Mouse (Mus musculus) kidney, postnatal 0 days (tissue): Measurements from ENCODE around the gene Hoxd8. TPM values are rescaled to one million over a fixed set of nuclear protein-coding genes. Genes with fewer than 3 reads are reported as not detected.

Experiments used
- ATAC-seq: fragments of 200-750 bp; cut with Nextera tagmentation; replicated peaks from 2 replicates; pipeline ENCODE4 v1.8.0; 2017; ENCODE audit warnings: low read depth, moderate number of reproducible peaks, moderate TSS enrichment, moderate library complexity; ENCODE audit not compliant: low FRiP score
- DNase-seq: peaks from one replicate; pipeline ENCODE4 v3.0.0-alpha.2; 2016; ENCODE audit warnings: low spot score
- H3K27ac ChIP-seq: fragments of 300-500 bp; sonication (generic); 2 replicates; pipeline ENCODE4 v1.5.1; 2014; ENCODE audit warnings: mild to moderate bottlenecking
- H3K27me3 ChIP-seq: fragments of 300-500 bp; sonication (generic); 2 replicates; pipeline ENCODE4 v1.6.1; 2014; ENCODE audit warnings: low read length, mixed read lengths; ENCODE audit not compliant: insufficient read depth
- H3K36me3 ChIP-seq: fragments of 300-500 bp; sonication (generic); 2 replicates; pipeline ENCODE4 v1.6.1; 2014; ENCODE audit warnings: low read length, mixed read lengths; ENCODE audit not compliant: insufficient read depth
- H3K4me1 ChIP-seq: fragments of 300-500 bp; sonication (generic); replicated peaks from 2 replicates; pipeline ENCODE4 v1.6.1; 2014; ENCODE audit warnings: antibody characterized with exemption, low read length, mixed read lengths; ENCODE audit not compliant: insufficient read depth
- H3K4me2 ChIP-seq: fragments of 300-500 bp; sonication (generic); 2 replicates; pipeline ENCODE4 v1.6.1; 2014; ENCODE audit warnings: mild to moderate bottlenecking, low read length, moderate library complexity, mixed read lengths
- H3K4me3 ChIP-seq: fragments of 300-500 bp; sonication (generic); replicated peaks from 2 replicates; pipeline ENCODE4 v1.5.1; 2014; ENCODE audit warnings: low read depth, low read length
- H3K9ac ChIP-seq: fragments of 300-500 bp; sonication (generic); 2 replicates; pipeline ENCODE4 v1.6.1; 2014; ENCODE audit warnings: low read depth, low read length
- H3K9me3 ChIP-seq: fragments of 300-500 bp; sonication (generic); replicated peaks from 2 replicates; pipeline ENCODE4 v1.6.1; 2016; ENCODE audit warnings: low read length, inconsistent platforms, mixed read lengths
- CTCF ChIP-seq: IDR thresholded peaks from 2 replicates; pipeline ENCODE4 v1.5.1; 2016; ENCODE audit warnings: antibody characterized with exemption, low read depth, mild to moderate bottlenecking, moderate library complexity
- WGBS: fragments of 180-500 bp; shearing (Covaris S2); extraction: QIAGEN DNeasy Blood & Tissue Kit; methylation state at CpG from one replicate; pipeline ENCODE4 v1.1.7; 2014; 5-methylcytosine and 5-hydroxymethylcytosine counted together
- polyA plus RNA-seq: library from polyadenylated mRNA; unstranded; fragments of >200 nt; fragmentation: Nextera tagmentation; extraction: Ambion mirVana; gene quantifications from 2 replicates; pipeline ENCODE4 v1.2.1, GENCODE M21; 2015

Hoxd8 gene
- polyA plus RNA-seq, 1 experiment from 2014 or later, result 76.7 TPM

DNA sequence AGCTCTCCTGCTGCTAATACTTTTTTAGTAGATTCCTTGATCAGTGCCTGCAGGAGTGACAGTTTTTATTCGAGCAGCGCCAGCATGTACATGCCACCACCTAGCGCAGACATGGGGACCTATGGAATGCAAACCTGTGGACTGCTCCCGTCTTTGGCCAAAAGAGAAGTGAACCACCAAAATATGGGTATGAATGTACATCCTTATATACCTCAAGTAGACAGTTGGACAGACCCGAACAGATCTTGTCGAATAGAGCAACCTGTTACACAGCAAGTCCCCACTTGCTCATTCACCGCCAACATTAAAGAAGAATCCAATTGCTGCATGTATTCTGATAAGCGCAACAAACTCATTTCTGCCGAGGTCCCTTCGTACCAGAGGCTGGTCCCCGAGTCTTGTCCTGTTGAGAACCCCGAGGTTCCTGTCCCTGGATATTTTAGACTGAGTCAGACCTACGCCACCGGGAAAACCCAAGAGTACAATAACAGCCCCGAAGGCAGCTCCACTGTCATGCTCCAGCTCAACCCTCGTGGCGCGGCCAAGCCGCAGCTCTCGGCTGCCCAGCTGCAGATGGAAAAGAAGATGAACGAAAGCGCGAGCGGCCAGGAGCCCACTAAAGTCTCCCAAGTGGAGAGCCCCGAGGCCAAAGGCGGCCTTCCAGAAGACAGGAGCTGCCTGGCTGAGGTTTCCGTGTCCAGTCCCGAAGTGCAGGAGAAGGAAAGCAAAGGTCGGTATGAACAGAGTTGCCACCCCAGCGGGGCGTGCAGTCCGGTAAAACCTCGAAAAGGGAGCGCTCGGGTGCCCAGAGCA, 12.2 kb upstream of the Hoxd8 start:
- WGBS, result 6% methylated on average over 35 of the region's 35 CpGs
- Histone ChIP-seq H3K27ac (peak overlapping the region; percentile 97), H3K36me3 (0 out of 2 replicates have a peak, but pooled peaks cover 7% of the 10 kb centered on the region)

DNA sequence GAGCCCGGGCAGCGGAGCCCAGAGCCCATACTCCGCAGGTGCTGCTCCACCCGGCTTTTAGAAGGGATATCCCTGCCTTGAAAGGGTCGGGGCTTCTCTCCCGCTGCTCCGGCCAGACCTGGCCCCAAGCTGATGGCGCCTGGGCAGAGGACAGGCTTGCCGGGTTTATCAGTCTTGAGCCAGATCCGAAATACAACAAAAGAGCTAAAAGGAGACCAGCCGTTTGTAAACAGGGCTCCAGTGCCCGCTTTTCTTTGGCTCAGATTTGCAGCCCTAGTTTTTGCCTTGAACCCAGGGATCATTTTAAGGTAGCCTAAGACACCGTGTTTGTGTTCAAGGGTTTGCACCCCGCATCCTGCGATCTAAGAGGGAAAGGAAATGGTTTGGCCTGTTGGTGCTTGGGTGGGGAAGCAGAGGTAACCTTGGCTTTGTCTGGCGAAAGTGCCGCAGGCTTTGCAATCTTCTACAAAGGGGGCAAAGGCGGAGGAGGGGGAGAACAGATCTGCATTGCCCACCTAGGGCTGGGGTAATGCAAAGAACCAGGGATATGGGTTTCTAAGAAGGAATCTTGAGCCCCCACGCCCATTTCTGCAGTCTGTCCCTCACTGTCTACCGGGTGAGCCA, 11.5 kb upstream of the Hoxd8 start:
- peaks cover 11% of the 10 kb centered on the region for H3K4me1 ChIP-seq
- H3K36me3 ChIP-seq, result 0 out of 2 replicates have a peak, but pooled peaks cover 5% of the 10 kb centered on the region
- no peak for DNase-seq
- peak overlapping the region; percentile 100 for H3K9ac ChIP-seq
- no peak for TF ChIP-seq CTCF
- H3K27me3 ChIP-seq, result no peaks in the 10 kb centered on the region
- H3K9me3 ChIP-seq, result no peaks in the 10 kb centered on the region
- H3K4me2 ChIP-seq, result peak overlapping the region; percentile 90
- H3K27ac ChIP-seq, result peak overlapping the region; percentile 97
- H3K4me3 ChIP-seq, result peak overlapping the region; percentile 82
- ATAC-seq, result no peak
- 12% methylated on average over 20 of the region's 20 CpGs for WGBS

More for the DNA sequence above, 12.2 kb upstream of the Hoxd8 start:
- H3K4me3 ChIP-seq, result peak overlapping the region; percentile 82
- peak overlapping the region; percentile 100 for H3K9ac ChIP-seq
- DNase-seq (no peak), ATAC-seq (peak; percentile 31; the same call in 1 of the 2 replicates)
- H3K9me3 ChIP-seq, result no peaks in the 10 kb centered on the region
- TF ChIP-seq CTCF, result no peak
- peaks cover 11% of the 10 kb centered on the region for H3K4me1 ChIP-seq
- H3K27me3 ChIP-seq, result no peaks in the 10 kb centered on the region
- peak overlapping the region; percentile 90 for H3K4me2 ChIP-seq

DNA sequence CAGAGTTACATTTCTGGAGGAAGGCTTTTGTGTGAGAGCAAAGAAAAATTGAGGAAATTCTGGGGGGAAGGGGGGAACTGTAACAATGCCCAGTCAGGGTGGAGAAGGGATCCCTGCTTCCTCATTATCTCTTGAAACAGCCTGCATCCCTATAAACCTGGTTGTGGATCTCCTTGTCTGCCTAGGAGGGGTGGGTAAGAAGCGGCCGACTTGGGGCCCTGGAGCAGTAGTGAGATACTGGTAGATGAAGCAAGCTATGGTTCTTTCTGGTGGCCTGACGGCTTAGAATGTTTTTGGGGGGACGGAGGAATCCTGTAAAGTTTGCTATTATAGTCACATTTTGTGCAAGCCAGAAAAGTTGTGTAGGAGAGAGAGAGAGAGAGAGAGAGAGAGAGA, 11.0 kb upstream of the Hoxd8 start:
- H3K4me2 ChIP-seq, result peak overlapping the region; percentile 90
- peak overlapping the region; percentile 97 for H3K27ac ChIP-seq
- no peak for DNase-seq
- no peak for TF ChIP-seq CTCF
- ATAC-seq, result no peak
- H3K27me3 ChIP-seq, result no peaks in the 10 kb centered on the region
- H3K4me1 ChIP-seq, result peaks cover 11% of the 10 kb centered on the region
- H3K4me3 ChIP-seq, result peak overlapping the region; percentile 82
- peak overlapping the region; percentile 100 for H3K9ac ChIP-seq
- 0 out of 2 replicates have a peak, but pooled peaks cover 5% of the 10 kb centered on the region for H3K36me3 ChIP-seq
- 27% methylated on average over 4 of the region's 4 CpGs for WGBS
- no peaks in the 10 kb centered on the region for H3K9me3 ChIP-seq

DNA sequence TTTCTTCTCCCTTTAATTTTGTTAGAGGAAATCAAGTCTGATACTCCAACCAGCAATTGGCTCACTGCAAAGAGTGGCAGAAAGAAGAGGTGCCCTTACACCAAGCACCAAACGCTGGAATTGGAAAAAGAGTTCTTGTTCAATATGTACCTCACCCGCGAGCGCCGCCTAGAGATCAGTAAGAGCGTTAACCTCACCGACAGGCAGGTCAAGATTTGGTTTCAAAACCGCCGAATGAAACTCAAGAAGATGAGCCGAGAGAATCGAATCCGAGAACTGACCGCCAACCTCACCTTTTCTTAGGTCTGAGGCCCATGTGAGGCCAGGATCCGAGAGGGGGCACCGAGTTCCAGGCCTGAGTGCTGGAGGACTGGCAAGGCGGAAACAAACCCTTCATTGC, 10.3 kb upstream of the Hoxd8 start:
- peak; percentile 67 for TF ChIP-seq CTCF
- peaks cover 11% of the 10 kb centered on the region for H3K4me1 ChIP-seq
- no peaks in the 10 kb centered on the region for H3K9me3 ChIP-seq
- H3K27ac ChIP-seq, result 0 out of 2 replicates have a peak overlapping the region, but pooled peaks have one; percentile 97
- peak overlapping the region; percentile 82 for H3K4me3 ChIP-seq
- WGBS, result 9% methylated on average over 16 of the region's 16 CpGs
- ATAC-seq (no peak), DNase-seq (peak; percentile 95)
- peak overlapping the region; percentile 100 for H3K9ac ChIP-seq
- H3K4me2 ChIP-seq, result peak overlapping the region; percentile 90
- H3K27me3 ChIP-seq, result no peaks in the 10 kb centered on the region
- H3K36me3 ChIP-seq, result 0 out of 2 replicates have a peak, but pooled peaks cover 5% of the 10 kb centered on the region

DNA sequence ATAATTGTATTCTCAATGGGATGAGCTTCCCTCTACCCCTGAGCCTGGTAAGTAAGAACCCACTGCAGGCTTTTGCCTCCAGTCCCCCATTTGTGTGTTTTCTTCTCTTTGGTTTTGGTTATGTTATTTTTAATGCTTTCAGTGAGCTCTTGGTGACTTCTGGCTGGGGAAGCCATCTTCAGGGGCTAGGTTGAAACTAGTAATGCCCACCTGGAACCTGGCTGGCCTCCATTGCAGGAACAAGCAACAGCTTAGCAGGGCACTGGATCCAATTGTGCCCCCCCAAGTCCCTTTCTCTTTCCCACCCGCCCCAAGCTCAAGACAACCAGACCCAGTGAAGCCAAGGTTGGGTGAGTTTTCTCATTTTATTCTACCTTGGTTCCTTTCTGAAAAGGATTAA, 9.0 kb upstream of the Hoxd8 start:
- ATAC-seq (no peak), DNase-seq (no peak)
- Histone ChIP-seq H3K4me3 (peak overlapping the region; percentile 91), H3K36me3 (0 out of 2 replicates have a peak, but pooled peaks cover 5% of the 10 kb centered on the region), H3K27me3 (no peaks in the 10 kb centered on the region), H3K9ac (peak overlapping the region; percentile 100; the same call in 1 of the 2 replicates), H3K4me1 (peaks cover 15% of the 10 kb centered on the region), H3K4me2 (peak overlapping the region; percentile 90), H3K9me3 (no peaks in the 10 kb centered on the region), H3K27ac (peak overlapping the region; percentile 98)
- no peak for TF ChIP-seq CTCF
- 47% methylated on average over 1 of the region's 1 CpGs for WGBS

DNA sequence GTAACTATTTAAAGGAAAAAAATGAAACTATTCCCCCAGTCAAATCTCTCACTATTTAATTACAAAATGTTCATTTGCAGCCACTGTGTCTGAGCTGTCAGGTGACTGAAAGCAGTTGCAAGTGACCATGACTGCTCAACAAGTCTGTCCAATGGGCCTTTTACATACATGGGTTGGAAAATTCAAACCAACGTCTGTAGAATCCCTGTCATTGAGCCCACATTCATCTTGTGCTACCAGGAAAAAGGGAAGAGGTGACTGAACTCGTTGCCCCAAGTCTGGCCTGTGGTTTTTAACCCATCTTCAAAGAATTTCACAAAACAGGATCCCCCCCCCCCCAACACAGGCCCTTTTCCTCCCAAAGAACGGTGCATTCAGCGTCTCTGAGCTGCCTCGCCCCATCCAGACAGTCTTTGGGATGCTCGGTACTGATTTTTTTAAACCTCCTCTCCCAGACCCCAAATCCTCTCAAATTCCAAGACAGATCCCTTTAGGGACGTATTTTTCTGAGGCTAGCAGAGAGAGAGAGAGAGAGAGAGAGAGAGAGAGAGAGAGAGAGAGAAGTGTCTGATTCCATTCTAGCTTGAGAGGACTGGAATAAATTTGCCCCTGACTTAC, 8.5 kb upstream of the Hoxd8 start:
- peak overlapping the region; percentile 91 for H3K4me3 ChIP-seq
- peaks cover 20% of the 10 kb centered on the region for H3K4me1 ChIP-seq
- H3K4me2 ChIP-seq, result peak overlapping the region; percentile 90
- H3K27ac ChIP-seq, result peak overlapping the region; percentile 98
- H3K9me3 ChIP-seq, result no peaks in the 10 kb centered on the region
- H3K36me3 ChIP-seq, result 0 out of 2 replicates have a peak, but pooled peaks cover 5% of the 10 kb centered on the region
- no peak for TF ChIP-seq CTCF
- H3K27me3 ChIP-seq, result no peaks in the 10 kb centered on the region
- peak overlapping the region; percentile 100 for H3K9ac ChIP-seq
- no peak for DNase-seq
- WGBS, result 30% methylated on average over 7 of the region's 7 CpGs
- no peak for ATAC-seq
